Mouse (Mus musculus) bone marrow macrophage, adult 2 months (primary cell): ENCODE data around the gene Slc25a22. TPM values are rescaled to one million over a fixed set of nuclear protein-coding genes. Genes with fewer than 3 reads are reported as not detected.

ENCODE experiments used
- H3K27ac ChIP-seq: 2 replicates; pipeline ENCODE4 v1.5.1; 2012; ENCODE audit warnings: low read depth, low read length; ENCODE audit not compliant: insufficient read depth
- H3K4me1 ChIP-seq: 2 replicates; pipeline ENCODE4 v1.6.1; 2012; ENCODE audit warnings: low read length; ENCODE audit not compliant: control insufficient read depth, insufficient read depth
- H3K4me3 ChIP-seq: 2 replicates; pipeline ENCODE4 v1.5.1; 2012; ENCODE audit warnings: mild to moderate bottlenecking, low read length, moderate library complexity; ENCODE audit not compliant: insufficient read depth
- CTCF ChIP-seq: IDR thresholded peaks from 2 replicates; pipeline ENCODE4 v1.5.1; 2012; ENCODE audit warnings: low read depth, mild to moderate bottlenecking, low read length, moderate library complexity
- POLR2A ChIP-seq: IDR thresholded peaks from 2 replicates; pipeline ENCODE4 v1.6.1; 2012; ENCODE audit warnings: mild to moderate bottlenecking, low read depth, low read length, borderline replicate concordance
- polyA plus RNA-seq: library from polyadenylated mRNA; stranded (reverse); fragments of >200 nt; gene quantifications from 2 replicates; pipeline ENCODE4 v1.2.4, GENCODE M21; 2012; ENCODE audit not compliant: missing spikeins, insufficient read depth, insufficient read length

Gene Slc25a22
- polyA plus RNA-seq, 1 experiment, result 21.4 TPM

DNA sequence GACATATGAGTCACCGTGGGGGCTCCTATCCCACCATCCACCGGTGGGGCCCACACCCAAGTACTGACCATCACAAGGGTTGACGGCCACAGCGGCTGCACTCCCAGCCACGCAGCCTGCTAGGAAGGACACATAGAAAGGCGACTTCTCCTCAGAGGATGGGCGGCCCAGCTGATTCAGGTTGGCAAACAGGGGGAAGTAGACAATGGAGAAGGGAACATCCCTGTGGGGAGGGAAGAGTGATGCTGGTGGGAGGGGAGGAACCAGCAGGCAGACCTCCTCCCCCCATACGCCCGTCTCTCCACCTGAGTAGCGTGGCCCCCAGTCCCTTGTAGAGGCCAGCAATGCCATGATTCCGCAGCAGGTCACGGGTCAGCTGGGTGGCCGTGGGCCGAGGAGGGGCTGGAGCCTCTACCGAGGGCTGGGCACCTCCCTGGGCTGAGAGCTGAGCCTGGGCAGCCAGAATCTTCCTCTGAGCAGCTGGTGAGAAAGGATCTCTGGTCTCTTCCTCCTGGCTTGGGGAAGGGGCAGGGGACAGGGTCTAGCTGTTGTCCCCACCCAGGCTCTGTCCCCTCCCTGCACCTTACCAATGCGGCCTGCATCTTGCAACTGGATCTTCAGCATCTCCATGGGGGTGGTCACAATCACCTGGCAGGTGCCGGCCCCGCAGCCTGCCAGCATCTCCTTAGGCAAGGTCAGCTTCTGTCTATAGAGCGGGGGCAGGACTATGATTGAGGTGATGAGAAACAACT is 6.1 kb downstream of the Slc25a22 start:
- H3K4me1 ChIP-seq, result peaks cover 21% of the 10 kb centered on the region
- no peak overlapping the region for H3K27ac ChIP-seq
- no peak overlapping the region for H3K4me3 ChIP-seq
- TF ChIP-seq POLR2A (no peak), CTCF (no peak)

DNA sequence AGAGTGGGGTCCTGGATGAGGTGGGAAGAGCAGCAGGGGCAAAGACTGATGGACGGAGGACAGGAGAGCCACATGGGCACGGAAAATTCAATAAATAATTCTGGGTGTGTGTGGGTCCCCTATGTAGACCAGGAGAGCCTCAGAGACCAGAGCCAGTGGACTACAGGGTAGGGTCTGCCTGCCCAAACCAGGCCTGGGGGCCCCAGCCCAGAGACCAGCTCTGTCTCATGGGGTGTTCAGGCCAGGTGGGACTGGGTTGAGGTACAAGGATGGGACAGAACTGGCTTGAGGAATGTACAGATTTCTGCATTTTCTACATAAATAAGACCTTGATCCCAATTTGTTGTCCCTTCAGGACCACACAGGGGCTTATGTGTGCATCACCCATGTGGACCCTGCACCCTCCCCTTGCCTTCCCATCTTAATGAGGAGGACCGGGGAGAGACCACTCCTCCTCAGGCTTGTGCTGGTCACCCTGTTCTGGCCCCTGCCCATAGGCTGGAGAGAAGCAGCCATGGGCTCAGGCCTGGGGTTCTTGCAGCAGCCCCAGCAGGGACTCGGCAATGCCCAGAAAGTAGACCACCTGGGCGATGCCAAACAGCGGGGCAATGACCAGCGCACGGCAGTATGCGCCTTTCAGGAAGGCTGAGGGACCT is 7.0 kb downstream of the Slc25a22 start:
- TF ChIP-seq CTCF (no peak), POLR2A (no peak)
- Histone ChIP-seq H3K27ac (no peak overlapping the region), H3K4me1 (peaks cover 14% of the 10 kb centered on the region), H3K4me3 (no peak overlapping the region)

DNA sequence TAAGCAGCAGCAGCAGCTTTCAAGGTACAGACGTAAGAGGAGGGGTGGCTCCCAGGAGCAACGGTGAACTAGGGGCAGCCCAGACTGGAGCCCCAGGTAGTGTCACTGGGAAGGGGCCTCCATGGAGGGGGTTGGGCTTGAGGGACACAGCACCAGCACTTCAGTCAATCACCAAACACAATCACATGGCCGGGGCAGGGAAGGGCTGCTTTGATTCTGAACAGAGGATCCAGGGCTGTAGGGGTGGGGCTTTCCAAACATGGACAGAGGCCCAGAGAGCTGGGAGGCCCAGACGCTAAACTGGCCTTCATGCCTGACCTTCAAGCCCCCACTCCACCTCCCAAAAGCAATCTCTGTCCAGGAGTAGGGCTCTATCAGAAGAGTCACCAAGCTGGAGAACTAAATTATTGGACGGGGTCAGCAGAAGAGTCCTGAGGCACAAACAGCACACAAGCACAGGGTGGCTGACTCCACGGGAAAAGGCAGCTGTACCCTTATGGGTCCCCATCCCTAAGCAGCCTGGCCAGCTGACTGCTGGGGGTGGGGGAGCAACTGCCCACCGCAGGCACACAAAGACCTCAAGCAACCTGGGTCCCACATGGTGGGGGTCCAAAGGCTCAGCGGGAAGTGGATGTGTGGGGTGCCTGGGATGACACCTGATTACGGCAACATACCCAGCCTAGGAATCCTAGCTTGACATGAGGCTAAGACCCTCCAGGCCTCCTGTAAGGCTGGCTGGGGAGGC is 7.7 kb downstream of the Slc25a22 start:
- Histone ChIP-seq H3K4me1 (peaks cover 11% of the 10 kb centered on the region), H3K4me3 (no peak overlapping the region), H3K27ac (no peak overlapping the region)
- no peak for TF ChIP-seq CTCF
- no peak for TF ChIP-seq POLR2A

DNA sequence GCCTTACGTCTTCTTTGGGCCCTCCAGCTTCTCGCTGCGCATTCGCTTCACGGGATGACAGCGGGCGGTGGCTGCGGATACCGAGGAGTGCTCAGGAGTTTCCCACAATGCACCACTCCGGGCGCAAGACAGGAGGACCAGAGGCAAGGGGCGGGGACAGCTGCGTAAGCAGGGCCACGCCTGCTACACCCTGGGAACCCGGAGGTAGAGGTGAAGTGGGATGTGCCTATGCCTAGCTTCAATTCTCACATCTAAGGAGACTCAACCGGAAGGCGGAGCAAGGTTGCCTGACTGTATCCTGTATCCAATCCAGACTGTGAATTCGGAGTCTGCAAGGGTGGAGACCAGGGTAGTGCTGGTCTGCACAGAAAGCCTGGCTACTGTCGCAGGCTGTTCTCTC is 8.4 kb downstream of the Slc25a22 start, which contains the start of gene Cend1:
Cend1 (minus strand) TSS at position 182 of the 400 bp plus-strand sequence.
- Histone ChIP-seq H3K4me1 (peaks cover 9% of the 10 kb centered on the region), H3K27ac (no peak within 1 kb of the TSS), H3K4me3 (no peak within 1 kb of the TSS)
- no peak for TF ChIP-seq POLR2A
- no peak for TF ChIP-seq CTCF

DNA sequence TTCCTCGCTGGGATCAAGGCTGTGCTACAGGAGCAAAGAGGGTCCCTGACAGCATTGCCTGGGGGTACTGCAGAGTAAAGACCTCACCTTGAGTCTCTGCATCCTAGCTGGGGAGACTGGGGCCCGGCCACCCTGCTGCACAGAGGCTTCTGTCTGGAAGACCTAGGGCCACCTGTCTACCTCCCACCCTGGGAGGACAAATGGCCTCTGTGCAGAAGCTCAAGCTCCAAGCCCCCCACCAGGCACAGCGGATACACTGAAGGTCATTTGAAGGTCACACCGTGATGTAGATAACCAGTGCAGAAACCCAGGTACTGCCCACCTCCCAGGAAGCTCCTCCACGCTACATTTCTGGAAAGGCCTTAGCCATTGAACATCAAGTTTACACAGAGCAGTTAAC is 9.0 kb downstream of the Slc25a22 start:
- no peak overlapping the region for H3K27ac ChIP-seq
- no peak overlapping the region for H3K4me3 ChIP-seq
- TF ChIP-seq POLR2A (no peak), CTCF (no peak)
- peaks cover 9% of the 10 kb centered on the region for H3K4me1 ChIP-seq

DNA sequence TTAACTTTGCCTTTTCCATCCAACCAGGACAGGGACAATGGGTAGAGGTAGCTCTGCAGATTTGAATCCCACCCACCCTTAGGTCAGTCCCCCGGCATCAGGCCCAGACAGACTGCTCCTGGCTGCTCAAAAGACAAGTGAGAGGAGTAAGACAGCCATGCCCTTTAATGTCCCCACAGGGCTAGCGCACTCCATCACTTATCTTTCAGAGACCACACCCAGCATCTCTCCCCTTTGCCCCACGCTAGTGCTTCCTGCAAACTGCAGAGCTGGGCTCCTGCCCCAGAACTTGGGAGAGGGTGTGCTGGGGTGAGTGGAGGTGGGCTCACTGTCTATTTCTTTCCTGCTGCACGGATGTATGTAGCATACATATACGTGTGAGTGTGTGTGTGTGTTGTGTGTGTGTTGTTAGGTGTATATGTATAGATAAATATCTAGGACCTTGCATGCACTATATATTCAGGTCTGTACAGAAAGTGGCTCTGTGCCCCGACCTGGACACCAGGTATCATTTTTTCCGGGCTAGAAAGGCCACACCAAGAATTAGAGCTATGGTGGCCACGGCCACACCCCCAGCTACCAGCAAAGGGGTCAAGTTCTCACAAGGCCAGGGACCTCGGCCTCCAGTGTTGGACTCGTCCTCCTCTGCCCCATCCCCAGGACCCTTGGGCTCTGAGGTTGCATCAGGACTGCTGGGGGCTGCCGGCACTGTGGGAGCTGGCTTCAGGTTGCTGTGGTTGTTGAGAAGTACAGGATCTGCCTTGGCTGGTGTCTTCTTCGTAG is 10.6 kb downstream of the Slc25a22 start:
- Histone ChIP-seq H3K4me1 (peaks cover 9% of the 10 kb centered on the region), H3K4me3 (no peak overlapping the region), H3K27ac (no peak overlapping the region)
- TF ChIP-seq POLR2A, result no peak

DNA sequence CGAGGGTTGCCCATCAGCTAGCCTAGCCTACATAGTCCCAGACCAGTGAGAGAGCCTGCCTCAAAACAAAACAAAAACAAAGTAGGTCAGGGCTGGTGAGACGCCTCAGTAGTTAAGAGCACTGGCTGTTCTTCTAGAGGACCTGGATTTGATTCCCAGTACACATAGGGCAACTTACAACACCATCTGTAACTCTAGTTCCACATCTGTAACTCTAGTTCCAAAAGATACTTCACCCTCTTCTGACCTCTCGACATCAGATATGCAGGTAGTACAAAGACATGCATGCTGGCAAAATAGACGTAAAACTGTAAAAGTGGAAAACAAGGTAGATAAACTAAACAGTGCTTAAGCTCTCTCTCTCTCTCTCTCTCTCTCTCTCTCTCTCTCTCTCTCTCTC is 13.9 kb downstream of the Slc25a22 start:
- peaks cover 9% of the 10 kb centered on the region for H3K4me1 ChIP-seq
- TF ChIP-seq CTCF (no peak), POLR2A (no peak)
- H3K27ac ChIP-seq, result no peak overlapping the region
- H3K4me3 ChIP-seq, result no peak overlapping the region

DNA sequence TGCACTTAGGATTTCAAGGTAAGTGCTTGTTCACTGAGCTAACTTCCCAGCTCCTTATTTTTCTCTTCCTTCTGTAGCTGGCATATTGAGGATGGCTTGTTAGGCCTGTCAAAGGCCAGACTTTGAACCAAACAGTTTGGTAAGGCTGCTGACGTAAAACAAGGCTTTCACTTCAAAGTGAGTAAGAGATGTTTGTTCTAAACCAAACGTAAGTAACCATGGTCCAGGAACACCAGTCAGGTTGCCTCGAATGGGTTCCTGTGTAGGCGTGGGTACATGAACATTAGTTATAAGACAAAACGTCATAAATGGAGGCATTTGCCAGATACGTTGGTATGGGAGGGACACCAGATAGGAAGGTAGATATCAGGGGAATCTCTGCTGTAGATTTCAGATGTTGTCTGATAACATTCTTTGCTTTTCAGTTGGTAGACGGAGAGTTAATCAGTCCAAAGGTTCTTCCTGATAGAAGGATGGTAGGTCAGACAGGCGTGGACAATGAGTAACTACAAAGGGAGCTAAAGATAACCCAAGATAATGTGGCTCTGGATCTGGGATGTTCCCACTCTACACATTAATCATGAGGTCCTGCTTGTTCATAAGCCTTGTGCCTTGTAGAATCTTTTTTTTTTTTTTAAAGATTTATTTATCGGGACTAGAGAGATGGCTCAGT is 17.5 kb downstream of the Slc25a22 start:
- Histone ChIP-seq H3K4me1 (peaks cover 5% of the 10 kb centered on the region), H3K4me3 (no peak overlapping the region), H3K27ac (no peak overlapping the region)
- TF ChIP-seq POLR2A (no peak), CTCF (no peak)

DNA sequence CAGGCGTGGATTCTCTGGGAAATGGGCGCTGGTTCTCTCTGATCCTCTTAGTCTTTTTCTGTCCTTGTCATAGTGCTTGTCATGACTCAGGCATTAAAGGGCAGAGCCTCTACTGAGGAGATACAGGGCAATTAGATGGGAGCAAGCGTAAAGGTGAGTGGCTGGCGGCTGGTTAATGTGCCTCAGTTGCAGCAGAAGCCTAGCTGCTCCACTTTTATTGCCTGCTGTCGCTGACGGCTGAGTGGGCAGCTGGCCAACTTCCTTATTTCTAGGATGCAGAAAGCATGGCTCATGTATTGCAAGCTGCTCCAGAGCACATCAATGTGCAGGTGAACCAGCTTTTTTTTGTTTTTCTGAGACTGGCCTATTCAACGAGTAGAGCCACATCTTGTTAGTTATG is 18.7 kb downstream of the Slc25a22 start:
- no peak overlapping the region for H3K27ac ChIP-seq

More for the DNA sequence above, 18.7 kb downstream of the Slc25a22 start:
- H3K4me3 ChIP-seq, result no peak overlapping the region
- peaks cover 10% of the 10 kb centered on the region for H3K4me1 ChIP-seq
- TF ChIP-seq POLR2A, result no peak
- no peak for TF ChIP-seq CTCF
